Mouse (Mus musculus) layer of hippocampus, adult 8-10 months (tissue): ENCODE data around the gene Letmd1. TPM values are rescaled to one million over a fixed set of nuclear protein-coding genes. Genes with fewer than 3 reads are reported as not detected.
"Not testable (repeated sequence)": the region's sequence is repeated elsewhere in the genome, so short reads cannot be mapped to it uniquely, and the experiment has no call there.

Source experiments
- DNase-seq, 2 experiments: peaks; one replicate each; pipeline ENCODE4 v3.0.0; 2022; ENCODE audit warnings: low spot score in 2 of 2
- total RNA-seq, 4 experiments: library from RNA; stranded (reverse); gene quantifications; 2 replicates each; pipeline ENCODE4 v1.2.4; 2022

Letmd1 gene
- total RNA-seq, 4 experiments from 2014 or later = 57.2 to 67.6 (median 62.7) TPM

DNA sequence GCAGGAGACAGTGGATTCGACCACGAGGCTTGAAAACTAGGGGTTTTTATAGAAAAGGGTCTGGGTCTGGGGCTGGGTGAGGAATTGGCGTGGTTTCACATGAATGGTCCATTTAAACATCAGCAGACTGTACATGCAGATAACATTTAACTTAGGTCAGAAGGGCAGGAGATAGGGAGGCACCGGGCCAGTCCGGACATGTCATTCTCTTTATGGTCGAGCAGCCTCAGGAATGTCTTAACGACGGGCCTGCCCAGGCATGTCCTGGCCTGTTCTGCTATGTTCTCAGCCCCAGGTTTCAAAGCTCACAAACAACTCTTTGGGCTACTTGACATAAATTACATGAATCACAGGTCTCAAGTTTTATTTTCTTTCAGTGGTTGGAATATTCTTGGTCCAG is 30.7 kb downstream of the Letmd1 start:
- DNase-seq = not testable (repeated sequence)

DNA sequence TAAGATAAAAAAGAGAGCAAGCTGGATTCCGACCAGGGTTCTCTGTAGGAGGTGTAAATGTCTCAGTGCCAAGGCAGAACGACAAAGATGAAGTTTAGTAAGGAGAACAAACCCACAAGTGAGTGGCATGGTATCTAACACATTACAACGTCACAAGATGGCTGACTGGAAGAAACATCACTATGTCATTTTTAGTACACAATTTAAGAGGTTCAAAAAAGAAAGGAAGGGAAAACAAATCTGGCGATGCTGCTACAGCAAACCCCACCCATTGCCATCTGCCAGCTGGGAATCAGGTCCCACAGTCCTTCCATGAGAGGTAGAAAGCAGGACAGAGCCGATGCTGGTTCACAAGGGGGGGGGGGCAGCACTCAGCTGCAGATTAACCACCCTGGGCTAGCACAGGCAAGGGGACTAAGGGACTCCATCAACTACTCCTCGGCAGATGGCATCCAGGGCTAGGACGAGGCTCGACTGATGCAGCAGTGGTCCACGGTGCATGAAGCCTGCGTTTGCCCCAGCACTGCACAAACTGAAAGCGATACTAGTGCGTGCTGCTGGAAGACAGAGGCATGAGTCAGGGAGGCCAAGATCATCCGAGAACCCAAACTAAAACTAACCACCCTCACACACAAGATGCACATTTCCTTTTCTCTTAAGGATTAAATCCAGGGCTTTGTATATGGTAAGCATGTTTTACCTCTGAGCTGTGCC is 39.8 kb downstream of the Letmd1 start:
- DNase-seq = no peak

DNA sequence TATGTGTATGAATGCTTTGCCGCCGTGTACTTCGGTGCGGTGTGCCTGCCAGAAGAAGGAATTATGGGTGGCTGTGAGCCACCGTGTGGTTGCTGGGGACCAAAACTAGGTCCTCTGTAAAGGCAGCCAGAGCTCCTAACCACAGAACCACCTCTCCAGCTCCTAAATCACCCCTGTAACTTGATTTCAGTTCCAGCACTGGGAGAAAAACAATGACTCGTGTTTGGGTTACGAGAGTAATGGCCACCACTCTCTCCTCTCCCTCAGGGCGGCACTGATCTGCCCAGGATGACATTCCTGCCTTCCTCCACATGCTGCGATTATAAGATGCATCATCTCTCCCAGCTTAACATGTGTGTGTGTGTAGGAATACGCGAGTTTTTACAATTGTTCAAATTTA is 41.2 kb downstream of the Letmd1 start:
- no peak for DNase-seq

DNA sequence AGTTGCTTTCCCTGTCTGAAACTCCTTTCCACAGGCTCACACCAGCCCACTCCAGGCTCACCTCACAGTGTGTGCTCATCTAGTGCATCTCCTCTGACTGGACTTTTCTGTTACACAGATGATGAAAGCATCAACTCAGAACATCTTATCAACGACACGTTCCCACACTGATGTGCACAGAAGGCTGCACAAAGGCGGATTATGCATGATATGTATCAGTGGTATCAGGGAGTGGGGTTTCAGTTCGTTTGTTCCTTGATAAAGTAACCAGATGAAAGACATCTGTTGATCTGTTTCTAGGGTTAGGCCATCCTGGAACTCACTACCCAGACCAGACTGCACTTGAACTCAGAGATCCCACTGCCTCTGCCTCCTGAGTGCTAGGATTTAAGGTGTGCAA is 44.6 kb downstream of the Letmd1 start:
- no peak for DNase-seq

GRCm38 (mm10) chr15:100515121-100515520 is 46.3 kb downstream of the Letmd1 start:
- DNase-seq = no peak

DNA sequence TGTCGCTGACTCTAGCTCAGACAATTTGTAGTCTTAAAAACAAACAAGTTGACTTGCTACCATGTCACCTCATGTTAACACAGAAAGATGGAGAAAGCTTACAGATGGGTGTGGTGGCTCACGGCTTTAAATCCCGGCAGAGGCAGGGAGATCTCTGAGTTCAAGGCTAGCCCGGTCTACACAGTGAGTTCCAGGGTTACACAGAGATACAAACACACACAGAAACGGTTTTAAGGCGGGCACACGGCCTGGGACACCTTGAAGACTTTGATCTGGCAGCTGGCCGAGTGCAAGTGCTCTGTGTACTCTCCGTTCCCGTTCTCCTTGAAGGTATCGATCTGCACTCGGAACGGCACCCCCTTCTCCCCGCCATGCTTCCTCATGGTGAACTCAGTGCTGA is 51.5 kb downstream of the Letmd1 start:
- no peak for DNase-seq

- no peak for DNase-seq
Measured at GRCm38 (mm10) chr15:100525405-100525804, 56.6 kb downstream of the Letmd1 start.

DNA sequence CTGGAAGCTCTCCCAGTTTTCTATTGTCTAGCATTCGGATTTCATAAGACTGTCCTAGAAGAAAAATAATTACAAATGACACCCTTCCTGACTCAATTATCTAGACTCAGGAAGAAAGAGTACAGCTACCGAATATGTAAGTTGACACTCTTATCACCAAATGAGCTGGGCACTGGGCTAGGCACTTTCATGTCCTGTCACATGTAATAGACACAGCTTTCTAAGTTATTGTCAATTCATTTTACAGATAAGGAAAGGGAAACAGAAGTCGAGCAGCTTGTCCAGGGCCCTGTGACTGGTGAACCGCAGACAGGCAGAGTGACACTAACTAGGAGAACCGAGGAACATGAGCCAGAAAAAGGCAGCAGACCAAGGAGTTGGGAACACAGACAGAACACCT is 59.1 kb downstream of the Letmd1 start:
- no peak for DNase-seq

Other genes starting within 250 kb of the Letmd1 start
- gene Atf1, start 241.2 kb upstream of the Letmd1 start, total RNA-seq = 10 to 100 TPM; 24.1 to 28.2 (median 25.9) TPM
- gene Tmprss12, start 188.2 kb upstream of the Letmd1 start, total RNA-seq = not detected
- gene Mettl7a1, start 164.9 kb upstream of the Letmd1 start, total RNA-seq = 10 to 100 TPM; 35.0 to 49.9 (median 40.9) TPM
- gene Mettl7a3, start 134.1 kb upstream of the Letmd1 start, total RNA-seq = under 1 TPM in 1 of 4 experiments, not detected in 3; 0.98 TPM
- gene Methig1, start 115.9 kb upstream of the Letmd1 start, total RNA-seq = not detected
- 1 to 10 TPM in 2 of 4 experiments, under 1 TPM in 1, not detected in 1; 0.94 to 1.2 (median 1.1) TPM for gene Mettl7a2, start 115.8 kb upstream of the Letmd1 start, total RNA-seq
- gene Higd1c, start 104.5 kb upstream of the Letmd1 start, total RNA-seq = not detected
- gene Gm5475, start 46.9 kb upstream of the Letmd1 start, total RNA-seq = not detected
- gene Slc11a2, start 44.0 kb upstream of the Letmd1 start, total RNA-seq = 10 to 100 TPM; 54.1 to 68.5 (median 60.4) TPM
- 10 to 100 TPM; 22.7 to 26.3 (median 24.6) TPM for gene Csrnp2, start 26.5 kb downstream of the Letmd1 start, total RNA-seq
- 10 to 100 TPM; 31.4 to 41.1 (median 36.5) TPM for gene Tfcp2, start 83.0 kb downstream of the Letmd1 start, total RNA-seq
- 100 to 1,000 TPM in 3 of 4 experiments, 10 to 100 TPM in 1; 99.4 to 115 (median 109) TPM for gene Pou6f1, start 131.0 kb downstream of the Letmd1 start, total RNA-seq
- 100 to 1,000 TPM; 106 to 135 (median 115) TPM for gene Dazap2, start 146.3 kb downstream of the Letmd1 start, total RNA-seq
- 1 to 10 TPM; 1.4 to 4.3 (median 2.7) TPM for gene Smagp, start 167.9 kb downstream of the Letmd1 start, total RNA-seq
- 10 to 100 TPM in 2 of 4 experiments, 1 to 10 TPM in 2; 4.5 to 15.9 (median 9.7) TPM for gene Bin2, start 200.5 kb downstream of the Letmd1 start, total RNA-seq
- 1 to 10 TPM in 3 of 4 experiments, under 1 TPM in 1; 0.68 to 7.5 (median 5.7) TPM for gene Cela1, start 218.9 kb downstream of the Letmd1 start, total RNA-seq